Mouse (Mus musculus) erythroblast, embryonic 14.5 days (primary cell): ENCODE measurements around the gene Tead1. TPM values are rescaled to one million over a fixed set of nuclear protein-coding genes. Genes with fewer than 3 reads are reported as not detected.

Source experiments
- H3K27me3 ChIP-seq: 2 replicates; pipeline ENCODE4 v1.6.1; 2012; ENCODE audit warnings: inconsistent platforms; ENCODE audit not compliant: control insufficient read depth
- H3K36me3 ChIP-seq: 2 replicates; pipeline ENCODE4 v1.6.1; 2012; ENCODE audit warnings: mild to moderate bottlenecking, inconsistent platforms; ENCODE audit not compliant: control insufficient read depth
- H3K4me1 ChIP-seq: 2 replicates; pipeline ENCODE4 v1.6.1; 2012; ENCODE audit warnings: inconsistent platforms; ENCODE audit not compliant: control insufficient read depth
- H3K4me3 ChIP-seq: replicated peaks from 2 replicates; pipeline ENCODE3; 2012; ENCODE audit warnings: moderate library complexity, mild to moderate bottlenecking, inconsistent platforms
- H3K9me3 ChIP-seq: 2 replicates; pipeline ENCODE4 v1.6.1; 2012; ENCODE audit warnings: low read length, inconsistent platforms, mixed read lengths; ENCODE audit not compliant: control insufficient read depth
- GATA1 ChIP-seq: IDR thresholded peaks from 2 replicates; pipeline ENCODE4 v1.6.1; 2012; ENCODE audit warnings: low read length, inconsistent platforms, mixed read lengths
- TAL1 ChIP-seq: IDR thresholded peaks from 3 replicates; pipeline ENCODE4 v1.6.1; 2012; ENCODE audit warnings: low read length, inconsistent platforms, mixed read lengths
- polyA plus RNA-seq: library from polyadenylated mRNA; stranded (reverse); fragments of >175 nt; gene quantifications from 2 replicates; pipeline ENCODE4 v1.2.3, GENCODE M21; 2012

Tead1 gene
- polyA plus RNA-seq, 1 experiment: not detected

- Histone ChIP-seq H3K36me3 (no peaks in the 10 kb centered on the region), H3K27me3 (no peaks in the 10 kb centered on the region), H3K4me3 (no peak overlapping the region), H3K9me3 (peaks cover 3% of the 10 kb centered on the region; the same call in 1 of the 2 replicates), H3K4me1 (no peaks in the 10 kb centered on the region)
- TF ChIP-seq TAL1: no peak
- no peak for TF ChIP-seq GATA1
Observed at GRCm38 (mm10) chr7:112779636-112780035, 100.5 kb downstream of the Tead1 start.

DNA sequence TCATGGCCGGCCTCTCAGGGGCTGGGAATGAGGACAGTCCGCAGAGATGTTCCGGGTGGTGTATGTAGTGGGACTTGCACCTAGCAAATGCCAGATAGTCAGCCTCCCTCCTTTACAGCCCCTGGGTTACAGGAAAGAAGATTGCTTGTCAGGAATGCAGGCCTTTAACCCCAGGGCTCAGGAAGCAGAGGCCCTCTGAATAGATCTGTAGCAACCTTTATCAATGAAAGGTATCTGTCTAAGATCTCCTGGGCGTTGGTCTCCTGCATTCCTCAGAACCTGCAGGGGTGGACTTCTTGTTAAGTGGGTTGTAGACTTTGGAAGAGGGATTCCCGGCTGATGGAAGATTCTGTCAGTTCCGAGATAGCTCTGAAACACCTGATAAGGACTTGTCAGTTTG lies 101.8 kb downstream of the Tead1 start:
- H3K9me3 ChIP-seq: peaks cover 4% of the 10 kb centered on the region; the same call in 1 of the 2 replicates
- H3K27me3 ChIP-seq: no peaks in the 10 kb centered on the region
- H3K4me3 ChIP-seq: no peak overlapping the region
- H3K36me3 ChIP-seq: no peaks in the 10 kb centered on the region
- no peaks in the 10 kb centered on the region for H3K4me1 ChIP-seq
- no peak for TF ChIP-seq GATA1
- TF ChIP-seq TAL1: no peak

- TF ChIP-seq TAL1 (no peak), GATA1 (no peak)
- H3K36me3 ChIP-seq: no peaks in the 10 kb centered on the region
- H3K4me3 ChIP-seq: no peak overlapping the region
- no peaks in the 10 kb centered on the region for H3K27me3 ChIP-seq
- peaks cover 4% of the 10 kb centered on the region; the same call in 1 of the 2 replicates for H3K9me3 ChIP-seq
- no peaks in the 10 kb centered on the region for H3K4me1 ChIP-seq
Observed at GRCm38 (mm10) chr7:112781987-112782386, 102.9 kb downstream of the Tead1 start.

DNA sequence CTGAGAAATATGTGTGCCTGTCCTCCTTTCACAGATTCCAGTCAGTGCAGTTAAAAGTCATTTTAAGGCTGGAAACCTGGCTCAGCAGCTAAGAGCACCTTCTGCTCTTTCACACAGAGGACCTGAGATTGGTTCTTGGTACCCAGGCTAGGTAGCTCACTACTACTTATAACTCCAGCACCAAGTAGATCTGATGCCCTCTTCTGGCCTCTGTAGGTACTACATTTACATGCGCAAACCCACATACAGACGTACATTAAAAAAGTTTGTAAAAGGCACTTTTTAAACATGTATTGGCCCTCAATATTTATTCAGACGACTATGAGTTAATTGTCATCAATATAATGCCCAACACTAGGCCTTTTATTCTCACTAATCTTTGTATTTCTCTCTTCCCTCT lies 105.2 kb downstream of the Tead1 start:
- no peaks in the 10 kb centered on the region for H3K36me3 ChIP-seq
- H3K4me3 ChIP-seq: no peak overlapping the region
- H3K9me3 ChIP-seq: peaks cover 4% of the 10 kb centered on the region; the same call in 1 of the 2 replicates
- TF ChIP-seq GATA1 (no peak), TAL1 (no peak)
- H3K27me3 ChIP-seq: no peaks in the 10 kb centered on the region
- H3K4me1 ChIP-seq: no peaks in the 10 kb centered on the region

DNA sequence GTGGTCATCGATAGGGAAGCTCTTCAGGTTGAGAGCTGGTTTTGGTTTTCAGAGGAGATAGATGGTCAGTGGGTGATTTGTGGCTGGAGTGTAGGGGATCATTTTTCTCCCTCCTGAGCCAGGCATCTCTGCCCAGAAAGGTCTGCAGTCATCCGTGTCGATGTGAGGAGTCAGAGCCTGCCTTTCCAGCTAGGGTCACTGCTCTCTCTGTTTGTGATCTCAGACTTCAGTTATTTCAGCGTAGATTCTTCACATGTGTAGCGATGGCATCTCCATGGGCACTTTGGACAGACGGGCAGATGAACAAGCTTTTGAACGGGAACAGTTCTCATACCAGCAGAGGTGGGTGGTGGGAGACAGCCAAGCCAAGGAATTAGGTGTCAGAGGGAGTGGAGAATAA lies 106.2 kb downstream of the Tead1 start:
- H3K4me3 ChIP-seq: no peak overlapping the region
- no peaks in the 10 kb centered on the region for H3K4me1 ChIP-seq
- H3K9me3 ChIP-seq: peaks cover 4% of the 10 kb centered on the region; the same call in 1 of the 2 replicates
- TF ChIP-seq GATA1 (no peak), TAL1 (no peak)
- H3K27me3 ChIP-seq: no peaks in the 10 kb centered on the region
- no peaks in the 10 kb centered on the region for H3K36me3 ChIP-seq

DNA sequence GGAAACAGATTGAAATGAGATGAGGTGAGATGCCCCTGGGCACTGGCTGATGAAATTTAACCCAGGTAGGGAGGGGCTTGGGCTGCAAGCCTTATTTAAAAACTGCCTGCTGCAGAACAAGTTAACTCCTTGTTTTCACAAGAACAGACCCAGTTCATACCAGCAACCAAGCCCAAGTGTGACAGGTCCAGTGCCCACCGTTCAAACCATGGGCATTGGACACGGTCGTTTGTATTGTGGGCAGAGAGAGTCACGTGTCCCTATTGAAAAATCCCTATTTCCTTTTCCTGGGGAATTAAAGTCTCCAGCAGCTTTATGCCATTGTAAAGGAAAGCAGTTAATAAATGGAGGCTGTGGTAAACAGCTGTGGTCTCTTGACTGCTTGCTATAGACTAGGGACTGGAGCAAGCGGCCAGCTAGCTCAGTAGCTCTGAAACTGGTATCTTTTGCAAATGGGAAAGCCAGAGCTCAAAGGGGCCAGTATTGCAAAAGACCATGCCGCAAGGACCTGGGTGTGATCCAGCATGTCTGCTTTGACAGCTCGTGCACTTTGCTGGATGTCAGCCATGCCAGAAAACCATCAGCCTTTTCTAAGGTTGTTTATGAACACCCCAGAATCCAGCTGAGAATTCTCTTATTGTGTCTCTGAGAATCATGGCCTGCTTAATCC lies 107.6 kb downstream of the Tead1 start:
- no peaks in the 10 kb centered on the region for H3K36me3 ChIP-seq
- no peak overlapping the region for H3K4me3 ChIP-seq
- H3K4me1 ChIP-seq: no peaks in the 10 kb centered on the region
- TF ChIP-seq TAL1: no peak
- TF ChIP-seq GATA1: no peak
- H3K27me3 ChIP-seq: no peaks in the 10 kb centered on the region
- H3K9me3 ChIP-seq: peaks cover 4% of the 10 kb centered on the region; the same call in 1 of the 2 replicates

DNA sequence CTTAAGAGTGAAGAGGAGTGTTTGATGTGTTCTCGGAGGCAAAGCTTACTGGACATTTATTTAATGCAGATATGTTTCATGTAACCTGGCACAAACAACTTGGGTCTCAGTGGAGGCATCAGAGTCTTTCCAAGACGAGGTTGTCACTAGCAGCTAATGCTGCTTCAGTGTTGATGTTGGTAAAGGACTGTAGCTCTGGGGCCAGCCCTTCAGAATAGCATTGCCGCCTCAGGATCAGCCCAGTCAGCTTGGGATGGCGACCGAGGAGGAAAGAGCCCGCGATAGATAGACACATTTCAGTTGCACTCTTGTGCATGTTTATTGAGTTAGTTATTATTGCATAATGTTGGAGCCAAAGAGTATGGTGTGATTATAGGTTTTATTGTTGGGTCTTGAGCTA lies 108.2 kb downstream of the Tead1 start:
- TF ChIP-seq TAL1 (no peak), GATA1 (no peak)
- Histone ChIP-seq H3K4me3 (no peak overlapping the region), H3K36me3 (no peaks in the 10 kb centered on the region)

DNA sequence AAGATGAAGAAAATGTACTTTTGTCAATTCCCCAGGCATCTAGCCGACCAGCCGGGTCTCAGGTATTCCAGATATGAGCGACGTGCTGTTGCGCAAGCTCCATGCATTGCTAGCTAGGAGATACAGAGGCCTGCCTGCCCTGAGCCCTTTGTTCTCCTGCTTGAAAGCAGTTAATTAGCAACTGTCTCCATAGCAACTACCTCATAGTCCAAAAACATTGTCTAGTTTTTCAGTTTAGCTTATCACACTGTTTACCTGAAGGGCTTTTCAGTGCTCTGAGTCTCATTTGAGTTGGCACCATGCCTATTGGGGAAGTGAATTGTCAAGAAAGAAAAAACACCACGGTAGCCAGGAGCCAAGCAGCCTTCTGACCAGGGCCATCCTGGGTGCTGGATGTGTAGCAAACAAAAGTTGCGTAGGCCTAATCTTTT lies 109.2 kb downstream of the Tead1 start:
- H3K36me3 ChIP-seq: no peaks in the 10 kb centered on the region
- H3K4me1 ChIP-seq: no peaks in the 10 kb centered on the region
- H3K4me3 ChIP-seq: no peak overlapping the region
- peaks cover 4% of the 10 kb centered on the region; the same call in 1 of the 2 replicates for H3K9me3 ChIP-seq
- H3K27me3 ChIP-seq: no peaks in the 10 kb centered on the region
- TF ChIP-seq TAL1 (no peak), GATA1 (no peak)

More for the DNA sequence above, 108.2 kb downstream of the Tead1 start:
- no peaks in the 10 kb centered on the region for H3K4me1 ChIP-seq
- H3K27me3 ChIP-seq: no peaks in the 10 kb centered on the region
- H3K9me3 ChIP-seq: peaks cover 4% of the 10 kb centered on the region; the same call in 1 of the 2 replicates

DNA sequence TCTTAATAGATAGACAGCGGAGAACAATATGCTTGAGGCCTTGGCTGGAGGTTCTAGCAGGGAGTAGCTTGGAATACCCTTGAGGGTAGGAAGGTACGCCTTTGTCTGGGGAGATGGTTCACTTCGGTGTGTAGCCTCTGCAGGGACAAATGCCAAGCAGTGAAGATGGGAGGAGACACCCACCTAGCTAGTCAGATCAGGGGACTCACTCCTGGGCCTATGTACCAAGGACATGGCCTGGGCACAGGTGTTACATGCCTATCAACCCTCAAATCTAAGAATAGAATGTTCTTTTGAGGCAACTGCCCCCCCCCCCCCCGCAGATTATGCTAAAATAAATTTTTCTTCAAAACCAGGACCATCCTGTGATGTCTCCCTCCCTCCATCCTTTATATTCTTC lies 110.6 kb downstream of the Tead1 start:
- H3K27me3 ChIP-seq: no peaks in the 10 kb centered on the region
- no peak overlapping the region for H3K4me3 ChIP-seq
- H3K36me3 ChIP-seq: no peaks in the 10 kb centered on the region
- H3K9me3 ChIP-seq: 0 out of 2 replicates have a peak, but pooled peaks cover under 1% of the 10 kb centered on the region
- TF ChIP-seq GATA1: no peak
- no peaks in the 10 kb centered on the region for H3K4me1 ChIP-seq

- no peak for TF ChIP-seq GATA1
- TF ChIP-seq TAL1: no peak
- no peaks in the 10 kb centered on the region for H3K9me3 ChIP-seq
- H3K4me3 ChIP-seq: no peak overlapping the region
- no peaks in the 10 kb centered on the region for H3K27me3 ChIP-seq
- H3K36me3 ChIP-seq: no peaks in the 10 kb centered on the region
- no peaks in the 10 kb centered on the region for H3K4me1 ChIP-seq
Observed at GRCm38 (mm10) chr7:112790334-112790733, 111.2 kb downstream of the Tead1 start.
